Mouse (Mus musculus) intestine, embryonic 14.5 days (tissue): ENCODE results near the gene Tepp. TPM values are rescaled to one million over a fixed set of nuclear protein-coding genes. Genes with fewer than 3 reads are reported as not detected.

ENCODE experiments used
- ATAC-seq: fragments of 200-750 bp; cut with Nextera tagmentation; replicated peaks from 2 replicates; pipeline ENCODE4 v1.8.0; 2017; ENCODE audit warnings: low read depth, moderate number of reproducible peaks, moderate TSS enrichment, moderate library complexity; ENCODE audit not compliant: low FRiP score, low TSS enrichment
- DNase-seq: peaks from one replicate; pipeline ENCODE4 v3.0.0-alpha.2; 2018; ENCODE audit warnings: low spot score
- H3K27ac ChIP-seq: fragments of 300-500 bp; sonication (generic); 2 replicates; pipeline ENCODE4 v1.5.1; 2014; ENCODE audit warnings: low read depth, mild to moderate bottlenecking, control low read depth
- H3K27me3 ChIP-seq: fragments of 300-500 bp; sonication (generic); replicated peaks from 2 replicates; pipeline ENCODE4 v1.6.1; 2014; ENCODE audit warnings: low read length, control low read depth; ENCODE audit not compliant: control insufficient read depth, insufficient read depth
- H3K36me3 ChIP-seq: fragments of 300-500 bp; sonication (generic); 2 replicates; pipeline ENCODE4 v1.6.1; 2014; ENCODE audit warnings: low read length, control low read depth; ENCODE audit not compliant: control insufficient read depth, insufficient read depth
- H3K4me1 ChIP-seq: fragments of 300-500 bp; sonication (generic); replicated peaks from 2 replicates; pipeline ENCODE4 v1.6.1; 2014; ENCODE audit warnings: low read length, control low read depth, mixed read lengths; ENCODE audit not compliant: control insufficient read depth, insufficient read depth
- H3K4me2 ChIP-seq: fragments of 300-500 bp; sonication (generic); 2 replicates; pipeline ENCODE4 v1.6.1; 2014; ENCODE audit warnings: low read length
- H3K4me3 ChIP-seq: fragments of 300-500 bp; sonication (generic); 2 replicates; pipeline ENCODE4 v1.5.1; 2014; ENCODE audit warnings: low read depth, low read length, control low read depth, mixed read lengths
- H3K9ac ChIP-seq: fragments of 300-500 bp; sonication (generic); 2 replicates; pipeline ENCODE4 v1.6.1; 2014; ENCODE audit warnings: mild to moderate bottlenecking, low read length
- H3K9me3 ChIP-seq: fragments of 300-500 bp; sonication (generic); 2 replicates; pipeline ENCODE4 v1.6.1; 2016; ENCODE audit warnings: low read length, control low read depth; ENCODE audit not compliant: control insufficient read depth
- WGBS: fragments of 180-500 bp; shearing (Covaris S2); extraction: QIAGEN DNeasy Blood & Tissue Kit; methylation state at CpG from one replicate; pipeline ENCODE4 v1.1.7; 2014; 5-methylcytosine and 5-hydroxymethylcytosine counted together
- polyA plus RNA-seq: library from polyadenylated mRNA; unstranded; fragments of >200 nt; fragmentation: Nextera tagmentation; extraction: Ambion mirVana; gene quantifications from 2 replicates; pipeline ENCODE4 v1.2.1, GENCODE M21; 2014

Tepp gene
- polyA plus RNA-seq: not detected in 2 replicates

DNA sequence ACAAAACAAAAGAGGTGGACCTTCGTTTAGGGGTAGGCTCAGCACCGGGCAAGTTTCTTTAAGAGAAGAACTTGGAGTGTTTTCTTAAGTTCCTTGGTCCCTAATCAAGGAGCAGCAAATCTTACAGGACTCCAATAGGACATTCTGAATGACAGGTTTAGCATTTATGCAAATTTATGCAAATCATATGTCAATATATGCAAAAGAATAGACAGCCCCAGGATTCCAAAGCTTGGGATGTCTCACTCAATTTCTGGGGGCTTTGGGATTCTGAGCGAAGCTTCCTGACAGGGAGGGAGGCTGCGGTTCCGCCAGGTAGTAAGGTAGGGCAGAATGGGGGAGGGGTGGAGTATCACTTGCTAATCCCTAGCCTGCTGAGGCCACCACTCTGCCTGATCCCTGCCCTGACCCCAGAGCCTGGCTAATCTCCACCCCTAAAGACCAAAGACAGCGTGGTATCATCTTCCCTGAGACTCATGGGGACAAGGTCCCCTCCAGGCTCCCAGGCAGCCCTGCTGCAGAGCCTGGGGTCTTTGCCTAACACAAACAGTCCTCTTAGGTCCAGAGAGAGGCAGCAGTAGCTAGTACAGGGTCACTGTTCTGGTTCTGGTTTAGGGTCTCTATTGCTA lies at the start of gene Tepp:
Gene Tepp, plus strand, starts transcription at position 225 of the 629 bp plus-strand sequence.
- Histone ChIP-seq H3K27me3 (no peaks in the 10 kb centered on the region), H3K36me3 (no peaks in the 10 kb centered on the region), H3K9ac (no peak within 1 kb of the TSS), H3K4me2 (no peak within 1 kb of the TSS), H3K4me1 (no peaks in the 10 kb centered on the region), H3K27ac (no peak within 1 kb of the TSS), H3K9me3 (no peaks in the 10 kb centered on the region), H3K4me3 (no peak within 1 kb of the TSS)
- 39% methylated on average over 6 of the region's 6 CpGs for WGBS
- ATAC-seq (no peak), DNase-seq (no peak)

DNA sequence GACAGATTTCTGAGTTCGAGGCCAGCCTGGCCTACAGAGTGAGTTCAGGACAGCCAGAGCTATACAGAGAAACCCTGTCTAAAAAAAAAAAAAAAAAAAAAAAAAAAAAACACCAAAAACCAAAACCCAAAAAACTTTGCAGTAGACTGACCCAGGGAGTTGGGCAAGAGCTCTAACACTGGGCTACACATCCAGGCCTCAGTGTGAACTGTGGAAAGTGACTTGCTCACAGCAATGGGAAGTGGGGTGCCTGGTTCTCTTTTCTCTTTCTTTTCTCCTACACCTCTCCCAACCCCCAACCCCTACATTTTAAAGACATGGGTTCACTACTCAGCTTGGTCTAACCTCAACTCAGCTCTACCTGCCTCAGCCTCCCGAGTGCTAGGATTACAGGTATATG lies 48.2 kb upstream of the Tepp start:
- Histone ChIP-seq H3K27ac (no peak overlapping the region), H3K4me3 (no peak overlapping the region), H3K9me3 (no peaks in the 10 kb centered on the region), H3K36me3 (no peaks in the 10 kb centered on the region), H3K27me3 (no peaks in the 10 kb centered on the region), H3K4me2 (no peak overlapping the region), H3K4me1 (no peaks in the 10 kb centered on the region), H3K9ac (no peak overlapping the region)
- 93% methylated on average over 2 of the region's 2 CpGs for WGBS
- no peak for ATAC-seq
- DNase-seq: no peak

DNA sequence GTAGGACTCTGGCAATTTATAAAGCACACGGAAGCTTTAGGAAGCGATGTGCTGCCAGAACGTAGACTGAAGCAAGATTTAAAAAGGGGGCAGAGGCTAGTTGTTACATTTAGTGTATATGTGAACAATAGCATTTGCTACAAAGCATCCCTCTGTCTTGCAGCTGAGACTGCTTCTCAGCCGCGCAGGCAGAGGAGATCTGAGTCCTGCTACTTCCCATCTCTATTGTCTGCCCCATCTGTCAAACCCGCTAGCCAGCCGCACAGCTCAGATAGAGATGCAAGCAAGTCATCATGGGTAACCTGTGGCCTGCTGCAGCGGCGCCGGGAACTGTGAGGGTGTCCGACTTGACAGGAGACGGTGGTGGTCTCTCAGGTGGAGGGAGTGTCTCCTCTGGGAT lies 39.9 kb upstream of the Tepp start:
- H3K27ac ChIP-seq: no peak overlapping the region
- H3K4me1 ChIP-seq: no peaks in the 10 kb centered on the region
- H3K4me2 ChIP-seq: no peak overlapping the region
- no peaks in the 10 kb centered on the region for H3K36me3 ChIP-seq
- no peak overlapping the region for H3K4me3 ChIP-seq
- H3K9ac ChIP-seq: no peak overlapping the region
- 70% methylated on average over 12 of the region's 12 CpGs for WGBS
- H3K27me3 ChIP-seq: no peaks in the 10 kb centered on the region
- no peaks in the 10 kb centered on the region for H3K9me3 ChIP-seq
- no peak for ATAC-seq
- no peak for DNase-seq

DNA sequence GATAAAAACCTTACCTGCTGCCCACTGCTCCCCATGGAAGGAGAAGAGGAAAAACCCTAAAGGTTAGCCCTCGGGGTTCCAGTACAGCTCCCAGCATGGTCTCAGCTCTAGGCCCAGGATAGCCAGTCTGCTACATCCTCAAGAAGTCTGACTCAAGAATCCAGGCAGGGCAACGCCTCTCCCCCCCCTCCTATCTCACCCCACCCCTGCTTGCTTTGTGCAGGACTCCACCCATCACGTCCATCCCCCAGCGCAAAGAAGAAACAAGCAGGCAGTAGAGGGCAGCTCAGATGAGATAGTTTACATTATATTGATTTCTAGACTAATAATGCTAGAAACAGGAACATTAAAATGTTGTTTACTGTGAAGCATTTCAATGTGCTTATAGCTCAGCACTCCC lies 38.5 kb upstream of the Tepp start:
- WGBS: 27% methylated on average over 4 of the region's 4 CpGs
- no peaks in the 10 kb centered on the region for H3K36me3 ChIP-seq
- H3K4me1 ChIP-seq: no peaks in the 10 kb centered on the region
- no peak overlapping the region for H3K4me3 ChIP-seq
- ATAC-seq (no peak), DNase-seq (no peak)
- no peak overlapping the region for H3K9ac ChIP-seq
- H3K9me3 ChIP-seq: no peaks in the 10 kb centered on the region
- H3K27ac ChIP-seq: no peak overlapping the region
- no peaks in the 10 kb centered on the region for H3K27me3 ChIP-seq
- no peak overlapping the region for H3K4me2 ChIP-seq

DNA sequence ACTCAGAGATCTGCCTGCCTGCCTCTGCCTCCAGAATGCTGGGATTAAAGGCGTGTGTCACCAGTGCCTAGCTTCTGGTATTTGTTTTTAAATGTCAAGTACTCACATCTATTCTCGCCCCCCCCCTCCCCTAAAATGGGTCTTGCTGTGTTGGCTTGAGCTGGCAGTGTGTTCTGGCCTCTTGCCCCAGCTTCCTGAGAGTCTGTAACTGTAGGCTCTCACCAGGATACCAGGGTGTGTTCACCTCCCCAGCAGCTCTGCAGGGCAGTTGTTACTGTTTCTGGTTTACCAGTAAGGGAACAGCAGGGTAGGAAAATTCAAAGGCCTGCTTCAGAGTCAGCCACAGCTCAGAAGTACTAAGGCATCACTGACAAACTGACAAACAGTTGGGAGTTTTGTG lies 37.5 kb upstream of the Tepp start:
- H3K4me3 ChIP-seq: no peak overlapping the region
- no peaks in the 10 kb centered on the region for H3K27me3 ChIP-seq
- H3K9me3 ChIP-seq: no peaks in the 10 kb centered on the region
- H3K9ac ChIP-seq: no peak overlapping the region
- ATAC-seq: no peak
- H3K4me2 ChIP-seq: no peak overlapping the region
- 44% methylated on average over 2 of the region's 2 CpGs for whole genome bisulfite sequencing
- no peaks in the 10 kb centered on the region for H3K4me1 ChIP-seq
- no peak for DNase-seq
- H3K27ac ChIP-seq: no peak overlapping the region
- H3K36me3 ChIP-seq: no peaks in the 10 kb centered on the region

DNA sequence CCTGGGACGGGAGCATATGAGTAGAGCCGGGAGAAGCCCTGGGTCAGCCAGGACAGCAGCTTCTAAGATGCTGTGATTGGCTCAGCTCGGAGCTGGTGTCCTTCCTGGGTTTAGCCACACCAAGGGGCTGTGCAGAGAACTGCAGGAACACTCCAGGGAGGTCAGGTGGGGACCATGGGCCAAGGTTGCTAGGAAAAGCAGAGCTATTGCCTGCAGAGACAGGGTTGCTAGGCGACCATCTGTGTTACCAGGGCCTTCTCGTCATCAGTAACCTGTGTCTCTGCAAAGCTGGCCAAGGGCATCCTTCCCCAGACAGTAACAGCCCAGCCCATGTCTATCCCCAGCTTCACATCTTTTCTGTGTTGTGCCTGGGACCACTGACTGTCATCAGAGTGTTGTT lies 28.9 kb upstream of the Tepp start:
- no peaks in the 10 kb centered on the region for H3K9me3 ChIP-seq
- ATAC-seq (no peak), DNase-seq (no peak)
- 53% methylated on average over 5 of the region's 5 CpGs for WGBS
- H3K27ac ChIP-seq: no peak overlapping the region
- no peak overlapping the region for H3K9ac ChIP-seq
- H3K27me3 ChIP-seq: no peaks in the 10 kb centered on the region
- H3K4me1 ChIP-seq: no peaks in the 10 kb centered on the region
- no peak overlapping the region for H3K4me3 ChIP-seq
- no peaks in the 10 kb centered on the region for H3K36me3 ChIP-seq
- no peak overlapping the region for H3K4me2 ChIP-seq

DNA sequence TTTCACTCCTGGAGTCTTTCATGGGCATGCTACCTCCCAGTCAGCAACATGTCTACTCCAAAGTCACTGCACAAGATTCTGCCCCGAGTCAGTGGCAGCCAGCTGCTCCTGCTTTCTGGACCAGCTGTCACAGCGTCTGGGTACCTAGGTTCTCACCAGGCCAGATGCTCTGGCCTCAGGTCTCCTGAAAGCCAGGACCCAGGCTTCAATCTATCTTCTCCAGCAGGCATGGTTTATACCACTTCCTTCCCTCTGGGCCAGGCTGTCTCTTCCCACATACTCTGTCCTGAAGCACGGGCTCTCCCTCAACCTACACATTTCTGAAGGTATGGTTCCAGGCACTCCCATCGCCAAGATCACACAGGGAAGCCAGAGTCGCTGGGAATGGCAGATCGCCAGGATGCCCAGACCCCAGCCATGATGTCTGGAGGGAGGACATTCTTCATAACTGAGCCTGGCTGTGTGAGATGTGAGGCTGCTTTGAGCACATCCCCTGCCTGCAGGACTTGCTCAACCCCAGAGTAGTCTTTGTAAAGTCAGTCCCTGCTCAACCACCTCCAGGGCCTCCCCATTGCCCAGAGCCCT lies 21.2 kb upstream of the Tepp start:
- no peak overlapping the region for H3K4me3 ChIP-seq
- no peak overlapping the region for H3K4me2 ChIP-seq
- no peak overlapping the region for H3K27ac ChIP-seq
- WGBS: 51% methylated on average over 6 of the region's 6 CpGs
- no peaks in the 10 kb centered on the region for H3K36me3 ChIP-seq
- ATAC-seq (no peak), DNase-seq (no peak)
- H3K27me3 ChIP-seq: no peaks in the 10 kb centered on the region
- no peaks in the 10 kb centered on the region for H3K4me1 ChIP-seq
- H3K9me3 ChIP-seq: no peaks in the 10 kb centered on the region
- no peak overlapping the region for H3K9ac ChIP-seq

DNA sequence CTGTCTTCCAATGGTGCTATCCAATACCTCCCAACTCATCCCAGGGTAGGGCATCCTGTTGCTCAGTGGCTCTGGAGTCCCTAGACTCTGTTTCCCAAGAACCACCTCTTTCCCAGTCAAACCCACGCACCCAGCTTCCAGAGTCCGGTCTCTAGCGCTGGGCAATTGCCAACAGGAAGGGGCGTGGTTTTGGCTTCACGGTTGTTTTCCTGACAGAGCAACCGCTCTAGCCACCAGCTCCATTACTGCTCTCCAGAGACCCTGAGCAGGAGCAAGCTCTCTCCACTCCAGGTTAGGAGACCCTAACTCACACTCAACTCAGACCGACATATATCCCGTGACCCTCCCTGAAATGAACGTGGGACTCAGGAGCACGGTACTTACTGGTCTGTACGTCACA lies 17.2 kb upstream of the Tepp start:
- DNase-seq (no peak), ATAC-seq (no peak)
- Histone ChIP-seq H3K27me3 (no peaks in the 10 kb centered on the region), H3K4me1 (no peaks in the 10 kb centered on the region), H3K4me2 (0 out of 2 replicates have a peak overlapping the region, but pooled peaks have one; percentile 11), H3K9me3 (no peaks in the 10 kb centered on the region), H3K36me3 (no peaks in the 10 kb centered on the region), H3K27ac (no peak overlapping the region), H3K9ac (no peak overlapping the region), H3K4me3 (no peak overlapping the region)
- WGBS: 62% methylated on average over 11 of the region's 11 CpGs

DNA sequence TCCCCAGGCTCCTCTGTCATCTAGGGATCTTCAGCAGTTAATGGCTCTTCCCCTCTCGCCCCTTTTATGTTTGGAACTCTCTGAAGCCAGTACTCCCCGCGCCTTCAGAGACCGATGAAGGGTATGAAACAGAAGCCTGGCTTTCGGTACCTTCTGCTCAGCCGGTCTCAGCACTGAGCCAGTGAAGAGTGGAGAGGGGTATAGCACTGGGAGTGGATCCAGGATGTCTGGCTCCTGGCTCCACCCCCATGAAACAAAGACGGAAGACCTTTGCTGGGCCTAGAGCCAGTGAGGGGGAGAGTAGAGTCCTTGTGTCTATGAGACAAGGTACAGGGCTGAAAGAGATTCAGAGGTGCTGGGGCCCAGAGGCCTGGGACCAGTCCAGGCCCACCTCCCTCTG lies 16.5 kb upstream of the Tepp start:
- ATAC-seq: peak; percentile 54; the same call in 1 of the 2 replicates
- DNase-seq: no peak
- no peaks in the 10 kb centered on the region for H3K27me3 ChIP-seq
- no peaks in the 10 kb centered on the region for H3K9me3 ChIP-seq
- no peaks in the 10 kb centered on the region for H3K36me3 ChIP-seq
- peak overlapping the region; percentile 55 for H3K27ac ChIP-seq
- H3K4me1 ChIP-seq: no peaks in the 10 kb centered on the region
- no peak overlapping the region for H3K9ac ChIP-seq
- 56% methylated on average over 7 of the region's 7 CpGs for WGBS
- H3K4me3 ChIP-seq: no peak overlapping the region
- no peak overlapping the region for H3K4me2 ChIP-seq
